Mouse (Mus musculus): ENCODE measurements around the gene Ifnz.
"Not testable (repeated sequence)": the region's sequence is repeated elsewhere in the genome, so short reads cannot be mapped to it uniquely, and the experiment has no call there.

The Ifnz gene

DNA sequence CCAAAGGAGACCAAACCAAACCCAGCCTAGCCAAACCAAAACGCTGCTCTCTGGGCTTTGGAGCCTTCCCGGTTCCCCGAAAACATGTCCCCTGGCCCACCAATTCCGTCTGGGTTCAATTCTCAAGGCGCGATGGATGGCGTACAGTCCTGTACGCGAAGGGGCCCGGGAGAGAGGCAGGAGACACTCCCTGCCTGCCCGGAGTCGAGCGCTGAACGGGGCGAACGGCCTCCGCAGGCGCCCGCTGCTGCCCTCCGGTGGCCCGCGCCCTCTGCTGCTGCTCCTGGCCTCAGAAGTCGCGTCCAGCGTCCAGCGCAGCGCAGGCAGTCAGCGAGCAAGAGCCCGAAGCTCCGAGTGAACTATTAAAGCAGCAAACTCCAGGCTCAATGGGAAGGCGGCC is 404 bp downstream of the Ifnz start:
- DNase-seq (ENCODE audit: extremely low read depth, insufficient read length, low spot score) = not testable (repeated sequence)

DNA sequence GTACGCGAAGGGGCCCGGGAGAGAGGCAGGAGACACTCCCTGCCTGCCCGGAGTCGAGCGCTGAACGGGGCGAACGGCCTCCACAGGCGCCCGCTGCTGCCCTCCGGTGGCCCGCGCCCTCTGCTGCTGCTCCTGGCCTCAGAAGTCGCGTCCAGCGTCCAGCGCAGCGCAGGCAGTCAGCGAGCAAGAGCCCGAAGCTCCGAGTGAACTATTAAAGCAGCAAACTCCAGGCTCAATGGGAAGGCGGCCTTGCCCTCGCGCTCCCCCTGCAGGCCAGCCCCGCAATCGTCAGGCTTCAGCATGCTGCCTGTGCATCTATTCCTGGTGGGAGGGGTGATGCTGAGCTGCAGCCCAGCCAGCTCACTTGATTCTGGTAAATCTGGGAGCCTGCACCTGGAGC is 3.5 kb downstream of the Ifnz start, which contains the start of gene Gm13276:
Gene Gm13276, plus strand, starts transcription at position 301 of the 400 bp plus-strand sequence.
- not testable (repeated sequence) for DNase-seq (ENCODE audit: extremely low read depth, insufficient read length, low spot score)

DNA sequence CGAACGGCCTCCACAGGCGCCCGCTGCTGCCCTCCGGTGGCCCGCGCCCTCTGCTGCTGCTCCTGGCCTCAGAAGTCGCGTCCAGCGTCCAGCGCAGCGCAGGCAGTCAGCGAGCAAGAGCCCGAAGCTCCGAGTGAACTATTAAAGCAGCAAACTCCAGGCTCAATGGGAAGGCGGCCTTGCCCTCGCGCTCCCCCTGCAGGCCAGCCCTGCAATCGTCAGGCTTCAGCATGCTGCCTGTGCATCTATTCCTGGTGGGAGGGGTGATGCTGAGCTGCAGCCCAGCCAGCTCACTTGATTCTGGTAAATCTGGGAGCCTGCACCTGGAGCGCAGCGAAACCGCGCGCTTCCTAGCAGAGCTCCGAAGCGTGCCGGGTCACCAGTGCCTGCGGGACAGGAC is 6.5 kb downstream of the Ifnz start, which contains the start of gene Gm13277:
Gene Gm13277, plus strand, starts transcription at position 231 of the 400 bp plus-strand sequence.
- not testable (repeated sequence) for DNase-seq (ENCODE audit: extremely low read depth, insufficient read length, low spot score)

GRCm38 (mm10) chr4:88791250-88791649 is 9.3 kb downstream of the Ifnz start, which contains the start of gene Gm13278:
Gene Gm13278 (plus strand): TSS chr4:88791550.
- DNase-seq (ENCODE audit: extremely low read depth, insufficient read length, low spot score) = not testable (repeated sequence)

DNA sequence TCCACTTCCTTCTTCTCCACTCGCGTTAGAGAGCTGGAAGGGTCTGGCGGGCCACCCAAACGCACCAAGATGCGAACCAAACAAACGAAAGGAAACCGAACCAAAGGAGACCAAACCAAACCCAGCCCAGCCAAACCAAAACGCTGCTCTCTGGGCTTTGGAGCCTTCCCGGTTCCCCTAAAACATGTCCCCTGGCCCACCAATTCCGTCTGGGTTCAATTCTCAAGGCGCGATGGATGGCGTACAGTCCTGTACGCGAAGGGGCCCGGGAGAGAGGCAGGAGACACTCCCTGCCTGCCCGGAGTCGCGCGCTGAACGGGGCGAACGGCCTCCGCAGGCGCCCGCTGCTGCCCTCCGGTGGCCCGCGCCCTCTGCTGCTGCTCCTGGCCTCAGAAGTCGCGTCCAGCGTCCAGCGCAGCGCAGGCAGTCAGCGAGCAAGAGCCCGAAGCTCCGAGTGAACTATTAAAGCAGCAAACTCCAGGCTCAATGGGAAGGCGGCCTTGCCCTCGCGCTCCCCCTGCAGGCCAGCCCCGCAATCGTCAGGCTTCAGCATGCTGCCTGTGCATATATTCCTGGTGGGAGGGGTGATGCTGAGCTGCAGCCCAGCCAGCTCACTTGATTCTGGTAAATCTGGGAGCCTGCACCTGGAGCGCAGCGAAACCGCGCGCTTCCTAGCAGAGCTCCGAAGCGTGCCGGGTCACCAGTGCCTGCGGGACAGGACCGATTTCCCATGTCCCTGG is 12.2 kb downstream of the Ifnz start, which contains the start of gene Gm13275:
Gene Gm13275, plus strand, starts transcription at position 552 of the 740 bp plus-strand sequence.
- DNase-seq (ENCODE audit: extremely low read depth, insufficient read length, low spot score) = not testable (repeated sequence)

DNA sequence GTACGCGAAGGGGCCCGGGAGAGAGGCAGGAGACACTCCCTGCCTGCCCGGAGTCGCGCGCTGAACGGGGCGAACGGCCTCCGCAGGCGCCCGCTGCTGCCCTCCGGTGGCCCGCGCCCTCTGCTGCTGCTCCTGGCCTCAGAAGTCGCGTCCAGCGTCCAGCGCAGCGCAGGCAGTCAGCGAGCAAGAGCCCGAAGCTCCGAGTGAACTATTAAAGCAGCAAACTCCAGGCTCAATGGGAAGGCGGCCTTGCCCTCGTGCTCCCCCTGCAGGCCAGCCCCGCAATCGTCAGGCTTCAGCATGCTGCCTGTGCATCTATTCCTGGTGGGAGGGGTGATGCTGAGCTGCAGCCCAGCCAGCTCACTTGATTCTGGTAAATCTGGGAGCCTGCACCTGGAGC is 15.2 kb downstream of the Ifnz start, which contains the start of gene Gm13279:
Gene Gm13279, plus strand, starts transcription at position 301 of the 400 bp plus-strand sequence.
- DNase-seq (ENCODE audit: extremely low read depth, insufficient read length, low spot score) = not testable (repeated sequence)

DNA sequence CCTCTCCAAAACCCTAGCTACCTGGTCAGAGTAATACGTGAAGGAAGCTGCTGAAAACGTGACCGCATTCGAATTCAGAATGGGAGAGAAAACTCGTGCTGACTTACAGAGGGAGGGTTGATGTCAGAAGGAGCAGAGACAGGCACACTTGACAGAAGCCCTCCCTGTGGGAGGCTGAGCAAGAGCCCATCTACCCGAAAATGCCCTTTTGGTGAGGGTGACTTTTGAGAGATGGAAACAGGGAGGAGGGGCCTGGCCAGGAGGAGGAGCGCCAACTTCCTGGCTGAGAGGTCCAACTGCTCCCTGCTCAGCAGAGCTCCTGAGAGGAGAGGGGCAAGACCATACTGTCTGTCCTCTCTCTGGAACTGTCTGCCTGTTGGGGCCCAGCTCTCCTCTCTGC is 17.4 kb downstream of the Ifnz start, which contains the start of gene Gm13285:
Gene Gm13285, plus strand, starts transcription at position 301 of the 400 bp plus-strand sequence.
- not testable (repeated sequence) for DNase-seq (ENCODE audit: extremely low read depth, insufficient read length, low spot score)

- DNase-seq (ENCODE audit: extremely low read depth, insufficient read length, low spot score) = not testable (repeated sequence)
Observed at GRCm38 (mm10) chr4:88802954-88803353, 21.0 kb downstream of the Ifnz start, which contains the start of gene Gm13287. Gene Gm13287 (plus strand): TSS chr4:88803254.

DNA sequence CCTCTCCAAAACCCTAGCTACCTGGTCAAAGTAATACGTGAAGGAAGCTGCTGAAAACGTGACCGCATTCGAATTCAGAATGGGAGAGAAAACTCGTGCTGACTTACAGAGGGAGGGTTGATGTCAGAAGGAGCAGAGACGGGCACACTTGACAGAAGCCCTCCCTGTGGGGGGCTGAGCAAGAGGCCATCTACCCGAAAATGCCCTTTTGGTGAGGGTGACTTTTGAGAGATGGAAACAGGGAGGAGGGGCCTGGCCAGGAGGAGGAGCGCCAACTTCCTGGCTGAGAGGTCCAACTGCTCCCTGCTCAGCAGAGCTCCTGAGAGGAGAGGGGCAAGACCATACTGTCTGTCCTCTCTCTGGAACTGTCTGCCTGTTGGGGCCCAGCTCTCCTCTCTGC is 23.3 kb downstream of the Ifnz start, which contains the start of gene Gm13288:
Gene Gm13288, plus strand, starts transcription at position 301 of the 400 bp plus-strand sequence.
- not testable (repeated sequence) for DNase-seq (ENCODE audit: extremely low read depth, insufficient read length, low spot score)

- DNase-seq (ENCODE audit: extremely low read depth, insufficient read length, low spot score) = not testable (repeated sequence)
Observed at GRCm38 (mm10) chr4:88805761-88806160, 23.8 kb downstream of the Ifnz start.

- no peak for DNase-seq (ENCODE audit: extremely low read depth, insufficient read length, low spot score)
Observed at GRCm38 (mm10) chr4:88815928-88816327, 34.0 kb downstream of the Ifnz start, which contains the start of gene Ifna7. Gene Ifna7 (plus strand): TSS chr4:88816228.

GRCm38 (mm10) chr4:88819659-88820058 is 37.7 kb downstream of the Ifnz start, which contains the start of gene Ifna11:
Gene Ifna11 (plus strand): TSS chr4:88819959.
- no peak for DNase-seq (ENCODE audit: extremely low read depth, insufficient read length, low spot score)

DNA sequence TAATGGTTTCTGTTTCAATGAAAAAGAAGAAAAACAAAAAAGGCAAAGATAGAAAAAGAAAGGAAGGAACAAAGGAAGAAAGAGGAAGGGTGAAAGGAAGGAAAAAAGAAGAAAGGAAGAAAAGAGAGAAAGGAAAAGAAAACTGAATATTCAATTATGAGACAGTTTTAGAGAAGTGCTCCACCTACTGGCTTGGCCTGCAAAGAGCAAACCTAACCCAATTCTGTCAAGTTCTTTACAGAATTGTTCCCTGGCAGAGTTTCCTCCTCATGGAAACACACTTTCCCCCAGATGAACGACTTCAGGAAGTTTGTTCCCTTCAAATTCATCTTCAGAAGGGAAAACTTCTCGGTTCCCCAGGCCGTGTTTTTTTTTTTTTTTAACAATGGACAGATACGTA is 41.1 kb downstream of the Ifnz start:
- DNase-seq (ENCODE audit: extremely low read depth, insufficient read length, low spot score) = no peak

GRCm38 (mm10) chr4:88827116-88827515 is 45.2 kb downstream of the Ifnz start, which contains the start of gene Ifna6:
Gene Ifna6 (plus strand): TSS chr4:88827416.
- not testable (repeated sequence) for DNase-seq (ENCODE audit: extremely low read depth, insufficient read length, low spot score)

DNA sequence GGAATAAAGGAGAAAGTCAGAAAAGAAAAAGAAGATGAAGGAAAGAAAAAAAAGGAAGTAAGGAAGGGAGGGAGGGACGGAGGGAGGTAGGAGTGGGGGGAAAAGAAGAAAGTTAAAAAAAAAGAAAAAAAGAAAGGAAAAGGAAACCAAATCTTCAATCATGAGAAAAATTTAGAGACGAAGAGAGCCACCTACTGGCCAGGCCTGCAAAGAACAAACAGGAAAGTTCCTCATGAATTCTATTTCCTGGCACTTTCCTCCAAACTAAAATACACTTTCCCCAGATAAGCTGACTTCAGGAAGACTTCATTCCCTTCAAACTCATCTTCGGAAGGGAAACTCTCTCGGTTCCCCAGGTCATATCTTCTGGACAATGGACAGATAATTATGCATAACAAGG is 48.6 kb downstream of the Ifnz start:
- DNase-seq (ENCODE audit: extremely low read depth, insufficient read length, low spot score) = no peak
